Mouse (Mus musculus) small intestine, adult 2 months (tissue): ENCODE data around the gene Serpina10. TPM values are rescaled to one million over a fixed set of nuclear protein-coding genes. Genes with fewer than 3 reads are reported as not detected.
"Not testable (repeated sequence)": the region's sequence is repeated elsewhere in the genome, so short reads cannot be mapped to it uniquely, and the experiment has no call there.

Experiments used
- H3K27ac ChIP-seq: fragments of 200-500 bp; 2 replicates; pipeline ENCODE4 v1.5.1; 2012; ENCODE audit warnings: low read depth, low read length, control low read depth, inconsistent platforms; ENCODE audit not compliant: insufficient read depth
- H3K27me3 ChIP-seq: fragments of 200-500 bp; 2 replicates; pipeline ENCODE4 v1.6.1; 2012; ENCODE audit warnings: mild to moderate bottlenecking, moderate library complexity, low read length, inconsistent platforms; ENCODE audit not compliant: control insufficient read depth, insufficient read depth
- H3K36me3 ChIP-seq: fragments of 200-500 bp; 2 replicates; pipeline ENCODE4 v1.6.1; 2012; ENCODE audit warnings: mild to moderate bottlenecking, low read length, control low read depth, inconsistent platforms; ENCODE audit not compliant: control insufficient read depth, insufficient read depth
- H3K4me1 ChIP-seq: fragments of 200-500 bp; 2 replicates; pipeline ENCODE4 v1.6.1; 2012; ENCODE audit warnings: low read length, inconsistent platforms, mixed read lengths; ENCODE audit not compliant: control insufficient read depth, insufficient read depth, insufficient read length
- H3K4me3 ChIP-seq: fragments of 200-500 bp; 2 replicates; pipeline ENCODE4 v1.5.1; 2012; ENCODE audit warnings: low read depth, mild to moderate bottlenecking, control low read depth, inconsistent platforms, low read length, moderate library complexity
- CTCF ChIP-seq: fragments of 200-500 bp; IDR thresholded peaks from 2 replicates; pipeline ENCODE4 v1.5.1; 2012; ENCODE audit warnings: low read depth, mild to moderate bottlenecking, control low read depth, inconsistent platforms, low read length, moderate library complexity, mixed read lengths; ENCODE audit not compliant: insufficient replicate concordance, insufficient read length; ENCODE audit errors: extremely low read depth
- POLR2A ChIP-seq: fragments of 200-500 bp; IDR thresholded peaks from 2 replicates; pipeline ENCODE4 v1.6.1; 2012; ENCODE audit warnings: low read depth, mild to moderate bottlenecking, control low read depth, inconsistent platforms, low read length, moderate library complexity
- WGBS: fragments of 180-500 bp; shearing (Covaris S2); methylation state at CpG from one replicate; pipeline ENCODE4 v1.1.7; 2018; 5-methylcytosine and 5-hydroxymethylcytosine counted together
- polyA plus RNA-seq: library from polyadenylated mRNA; depleted of rRNA; stranded (reverse); fragments of >200 nt; gene quantifications from 2 replicates; pipeline ENCODE4 v1.2.3, GENCODE M21; 2012; rRNA removed

Serpina10 gene
- polyA plus RNA-seq, 1 experiment, result not detected

DNA sequence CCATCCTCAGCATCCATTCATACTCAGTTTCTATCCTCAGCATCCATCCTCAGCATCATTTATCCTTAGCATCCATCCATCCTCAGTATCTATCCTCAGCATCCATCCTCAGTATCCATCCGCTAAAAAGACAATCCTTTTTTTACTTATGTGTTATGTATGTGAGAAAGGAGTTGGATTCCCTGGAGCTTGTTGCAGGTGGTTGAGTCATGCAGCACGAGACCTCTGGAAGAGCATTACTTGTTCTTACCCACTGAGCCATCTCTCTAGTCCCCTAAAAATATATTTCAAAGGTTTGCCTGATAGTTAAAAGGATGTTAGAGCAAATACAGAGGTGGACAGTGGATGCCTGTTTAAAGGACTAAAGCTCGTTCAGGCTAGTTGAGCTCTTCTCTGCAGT is 29.4 kb downstream of the Serpina10 start:
- no peak overlapping the region for H3K27ac ChIP-seq
- H3K27me3 ChIP-seq, result 0 out of 2 replicates have a peak, but pooled peaks cover 2% of the 10 kb centered on the region
- 86% methylated on average over 3 of the region's 3 CpGs for WGBS
- no peaks in the 10 kb centered on the region for H3K4me1 ChIP-seq
- H3K36me3 ChIP-seq, result no peaks in the 10 kb centered on the region
- TF ChIP-seq POLR2A, result no peak
- no peak for TF ChIP-seq CTCF
- no peak overlapping the region for H3K4me3 ChIP-seq

DNA sequence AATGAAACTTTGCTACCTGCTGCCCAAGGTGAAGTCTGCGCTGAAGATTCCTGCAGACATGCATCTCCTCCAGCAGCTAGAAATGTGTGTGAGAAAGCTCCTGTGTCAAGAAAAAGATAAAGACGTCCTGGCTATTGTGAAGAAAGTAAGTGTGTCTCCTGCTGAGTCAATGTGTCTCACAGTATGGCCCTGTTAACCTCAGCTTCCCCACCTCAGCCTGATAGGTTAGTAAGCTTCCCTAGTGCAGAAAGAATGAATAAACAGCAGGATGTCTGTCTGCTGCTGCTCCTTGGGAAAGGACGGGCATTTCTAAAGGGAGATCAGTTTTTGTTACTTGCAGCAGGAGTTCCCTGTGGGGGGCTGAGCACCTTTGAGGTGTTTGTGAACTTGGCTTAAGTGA is 30.9 kb downstream of the Serpina10 start:
- H3K36me3 ChIP-seq, result no peaks in the 10 kb centered on the region
- 70% methylated on average over 3 of the region's 3 CpGs for WGBS
- no peak for TF ChIP-seq POLR2A
- no peak for TF ChIP-seq CTCF

GRCm38 (mm10) chr12:103598411-103598810 is 32.8 kb downstream of the Serpina10 start:
- TF ChIP-seq CTCF (no peak), POLR2A (no peak)
- 16% methylated on average over 2 of the region's 2 CpGs for WGBS
- H3K36me3 ChIP-seq, result no peaks in the 10 kb centered on the region

More for the DNA sequence above, 30.9 kb downstream of the Serpina10 start:
- H3K4me1 ChIP-seq, result no peaks in the 10 kb centered on the region
- 0 out of 2 replicates have a peak, but pooled peaks cover 2% of the 10 kb centered on the region for H3K27me3 ChIP-seq
- H3K4me3 ChIP-seq, result no peak overlapping the region
- H3K27ac ChIP-seq, result no peak overlapping the region

GRCm38 (mm10) chr12:103583771-103584170 is 47.5 kb downstream of the Serpina10 start:
- WGBS, result 83% methylated on average over 8 of the region's 8 CpGs
- no peaks in the 10 kb centered on the region for H3K36me3 ChIP-seq
- H3K27me3 ChIP-seq, result no peaks in the 10 kb centered on the region; the same call in 1 of the 2 replicates
- no peaks in the 10 kb centered on the region for H3K4me1 ChIP-seq
- TF ChIP-seq POLR2A, result no peak
- TF ChIP-seq CTCF, result no peak
- H3K27ac ChIP-seq, result no peak overlapping the region
- H3K4me3 ChIP-seq, result no peak overlapping the region

More at GRCm38 (mm10) chr12:103598411-103598810, 32.8 kb downstream of the Serpina10 start:
- Histone ChIP-seq H3K27me3 (0 out of 2 replicates have a peak, but pooled peaks cover 2% of the 10 kb centered on the region), H3K27ac (no peak overlapping the region), H3K4me3 (no peak overlapping the region), H3K4me1 (no peaks in the 10 kb centered on the region)

- H3K36me3 ChIP-seq, result not testable (repeated sequence)
- WGBS, result 92% methylated on average over 6 of the region's 6 CpGs
These were observed 53.1 kb downstream of the Serpina10 start for GRCm38 (mm10) chr12:103578148-103578547.

GRCm38 (mm10) chr12:103569690-103570089 is 61.6 kb downstream of the Serpina10 start:
- no peak overlapping the region for H3K4me3 ChIP-seq
- H3K4me1 ChIP-seq, result no peaks in the 10 kb centered on the region
- no peaks in the 10 kb centered on the region for H3K27me3 ChIP-seq
- WGBS, result 33% methylated on average over 6 of the region's 6 CpGs
- TF ChIP-seq POLR2A, result no peak
- H3K27ac ChIP-seq, result no peak overlapping the region
- H3K36me3 ChIP-seq, result no peaks in the 10 kb centered on the region

More at GRCm38 (mm10) chr12:103578148-103578547, 53.1 kb downstream of the Serpina10 start:
- H3K4me1 ChIP-seq, H3K27ac ChIP-seq, H3K4me3 ChIP-seq, H3K27me3 ChIP-seq: not testable (repeated sequence)

DNA sequence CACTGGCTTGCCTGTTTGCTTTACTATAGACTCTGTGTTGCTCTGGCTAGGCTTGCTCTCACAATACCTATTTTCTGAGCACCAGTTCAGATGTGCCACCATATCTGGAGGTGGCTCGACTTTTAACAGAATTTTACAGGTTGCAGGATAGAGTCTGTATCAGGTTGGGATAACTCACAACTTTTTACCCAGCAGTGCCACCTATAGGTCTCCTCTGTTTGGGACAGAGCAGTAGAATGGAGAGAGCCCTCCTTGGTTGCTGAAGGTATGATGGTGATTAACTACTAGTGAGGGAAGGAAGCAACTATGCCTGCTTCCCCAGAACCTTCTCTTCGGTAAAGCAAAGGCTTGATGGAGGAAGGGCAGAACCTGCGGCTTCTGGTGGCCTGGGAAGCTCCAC is 64.1 kb downstream of the Serpina10 start:
- TF ChIP-seq CTCF (no peak), POLR2A (no peak)
- no peak overlapping the region for H3K27ac ChIP-seq
- WGBS, result 50% methylated on average over 3 of the region's 3 CpGs
- no peaks in the 10 kb centered on the region for H3K4me1 ChIP-seq
- no peaks in the 10 kb centered on the region for H3K36me3 ChIP-seq
- H3K4me3 ChIP-seq, result no peak overlapping the region
- no peaks in the 10 kb centered on the region for H3K27me3 ChIP-seq

- Histone ChIP-seq H3K4me1 (no peaks in the 10 kb centered on the region), H3K4me3 (no peak overlapping the region), H3K27me3 (no peaks in the 10 kb centered on the region), H3K27ac (no peak overlapping the region), H3K36me3 (no peaks in the 10 kb centered on the region)
- 80% methylated on average over 7 of the region's 7 CpGs for WGBS
- TF ChIP-seq CTCF (no peak), POLR2A (no peak)
These were observed 66.1 kb downstream of the Serpina10 start for GRCm38 (mm10) chr12:103565151-103565550.

Other genes starting within 250 kb of the Serpina10 start
- gene Otub2, start 242.8 kb downstream of the Serpina10 start, polyA plus RNA-seq, result 0.75 and 0.85 TPM in 2 replicates
- 0.39 and 0.42 TPM in 2 replicates for gene 9330161L09Rik, start 223.6 kb downstream of the Serpina10 start, polyA plus RNA-seq
- 12.5 and 21.8 TPM in 2 replicates for gene Ddx24, start 205.6 kb downstream of the Serpina10 start, polyA plus RNA-seq
- gene Ifi27, start 197.2 kb downstream of the Serpina10 start, polyA plus RNA-seq, result 96.5 and 170 TPM in 2 replicates
- gene Ifi27l2a, start 187.8 kb downstream of the Serpina10 start, polyA plus RNA-seq, result 286 and 307 TPM in 2 replicates
- gene Ifi27l2b, start 174.2 kb downstream of the Serpina10 start, polyA plus RNA-seq, result 652 and 1,447 TPM in 2 replicates
- 0.06 and 0.24 TPM in 2 replicates for gene Ppp4r4, start 99.2 kb downstream of the Serpina10 start, polyA plus RNA-seq
- gene Serpina6, start 25.8 kb upstream of the Serpina10 start, polyA plus RNA-seq, result not detected in 2 replicates
- not detected in 2 replicates for gene Serpina16, start 44.7 kb upstream of the Serpina10 start, polyA plus RNA-seq
- gene Serpina1f, start 64.1 kb upstream of the Serpina10 start, polyA plus RNA-seq, result 0.44 TPM in 1 of 2 replicates, not detected in the other
- not detected in 2 replicates for gene Serpina1d, start 142.1 kb upstream of the Serpina10 start, polyA plus RNA-seq
- gene Serpina1b, start 198.9 kb upstream of the Serpina10 start, polyA plus RNA-seq, result 1.2 and 7.9 TPM in 2 replicates
- 0.48 and 0.90 TPM in 2 replicates for gene Serpina1a, start 232.1 kb upstream of the Serpina10 start, polyA plus RNA-seq